Mouse (Mus musculus) myocyte (in vitro differentiated cells): Measurements from ENCODE around the gene Pole2. TPM values are rescaled to one million over a fixed set of nuclear protein-coding genes. Genes with fewer than 3 reads are reported as not detected.

Experiments
- H3K27me3 ChIP-seq: one replicate; pipeline ENCODE4 v1.6.1; 2011; ENCODE audit not compliant: control insufficient read depth, insufficient read depth, insufficient read length
- H3K36me3 ChIP-seq: one replicate; pipeline ENCODE4 v1.6.1; 2011; ENCODE audit not compliant: control insufficient read depth, insufficient read depth
- H3K4me2 ChIP-seq: one replicate; pipeline ENCODE4 v1.6.1; 2011; ENCODE audit warnings: low read depth, control low read depth
- H3K4me3 ChIP-seq: one replicate; pipeline ENCODE4 v1.5.1; 2011; ENCODE audit warnings: mild to moderate bottlenecking, control low read depth, moderate library complexity
- H3K79me2 ChIP-seq: one replicate; pipeline ENCODE4 v1.6.1; 2011; ENCODE audit not compliant: control insufficient read depth, insufficient read depth
- H3ac ChIP-seq: one replicate; pipeline ENCODE4 v1.6.1; 2011; ENCODE audit not compliant: control insufficient read depth, insufficient read length
- CEBPB ChIP-seq: IDR thresholded peaks from 2 replicates; pipeline ENCODE4 v1.6.1; 2011; ENCODE audit warnings: mild to moderate bottlenecking, moderate library complexity; ENCODE audit not compliant: poor library complexity, insufficient read depth, severe bottlenecking
- E2F4 ChIP-seq: IDR thresholded peaks from one replicate; pipeline ENCODE4 v1.6.1; 2011; ENCODE audit warnings: mild to moderate bottlenecking, control low read depth, moderate library complexity; ENCODE audit not compliant: insufficient read depth
- MAX ChIP-seq: IDR thresholded peaks from one replicate; pipeline ENCODE4 v1.6.1; 2011; ENCODE audit warnings: low read depth, mild to moderate bottlenecking, control low read depth
- MYOD1 ChIP-seq, 3 experiments: IDR thresholded peaks; one replicate each; pipeline ENCODE4 v1.6.1; 2011; ENCODE audit warnings: control low read depth in 2 of 3, low read depth in 2 of 3, mild to moderate bottlenecking in 2 of 3, moderate library complexity in 1 of 3; ENCODE audit not compliant: insufficient read length in 2 of 3, control insufficient read depth in 1 of 3
- MYOG ChIP-seq, 3 experiments: IDR thresholded peaks; one replicate each; pipeline ENCODE4 v1.6.1; 2011; ENCODE audit warnings: control low read depth in 2 of 3, low read depth in 2 of 3, mild to moderate bottlenecking in 2 of 3; ENCODE audit not compliant: insufficient read length in 2 of 3, control insufficient read depth in 1 of 3, insufficient read depth in 1 of 3
- POLR2A ChIP-seq: IDR thresholded peaks from one replicate; pipeline ENCODE4 v1.6.1; 2011; ENCODE audit warnings: low read depth, mild to moderate bottlenecking, control low read depth, moderate library complexity; ENCODE audit not compliant: insufficient read length
- POLR2AphosphoS2 ChIP-seq: IDR thresholded peaks from one replicate; pipeline ENCODE4 v1.6.1; 2011; ENCODE audit warnings: low read depth, control low read depth; ENCODE audit not compliant: insufficient read length
- REST ChIP-seq: IDR thresholded peaks from one replicate; pipeline ENCODE4 v1.6.1; 2011; ENCODE audit warnings: mild to moderate bottlenecking, control low read depth, moderate library complexity; ENCODE audit not compliant: insufficient read depth, insufficient read length
- SRF ChIP-seq: IDR thresholded peaks from one replicate; pipeline ENCODE4 v1.6.1; 2011; ENCODE audit warnings: low read depth; ENCODE audit not compliant: control insufficient read depth, insufficient read length
- TCF12 ChIP-seq: IDR thresholded peaks from one replicate; pipeline ENCODE4 v1.6.1; 2011; ENCODE audit warnings: mild to moderate bottlenecking, control low read depth; ENCODE audit not compliant: poor library complexity, insufficient read depth, severe bottlenecking
- TCF3 ChIP-seq: IDR thresholded peaks from one replicate; pipeline ENCODE4 v1.6.1; 2011; ENCODE audit warnings: low read depth, control low read depth; ENCODE audit not compliant: insufficient read length
- USF1 ChIP-seq: IDR thresholded peaks from one replicate; pipeline ENCODE4 v1.6.1; 2011; ENCODE audit warnings: low read depth, mild to moderate bottlenecking, control low read depth, moderate library complexity
- polyA plus RNA-seq: library from polyadenylated mRNA; unstranded; fragments of >200 nt; fragmentation: generic; extraction: Trizol; gene quantifications from one replicate; pipeline ENCODE4 v1.2.1, GENCODE M21; 2012; ENCODE audit warnings: missing spikeins

Pole2 gene
- polyA plus RNA-seq, 1 experiment: 4.2 TPM

GRCm38 (mm10) chr12:69220613-69221277 lies 7.2 kb downstream of the Pole2 start:
- H3K4me3 ChIP-seq: no peak overlapping the region
- peaks cover 3% of the 10 kb centered on the region for H3K36me3 ChIP-seq
- H3K27me3 ChIP-seq: no peaks in the 10 kb centered on the region
- H3K4me2 ChIP-seq: no peak overlapping the region
- no peak overlapping the region for H3ac ChIP-seq
- TF ChIP-seq MYOG (IDR thresholded peaks at IDR 0.05; ENCODE audit: control insufficient read depth in 1 of 3, insufficient read depth in 1 of 3, insufficient read length in 2 of 3, low read depth in 2 of 3) (no peak), TCF12 (no peak), MYOD1 (IDR thresholded peaks at IDR 0.05; ENCODE audit: control insufficient read depth in 1 of 3, insufficient read length in 2 of 3, low read depth in 2 of 3) (no peak), E2F4 (no peak), TCF3 (no peak), REST (no peak), POLR2A (no peak), MAX (no peak), POLR2AphosphoS2 (no peak), CEBPB (no peak), SRF (no peak), USF1 (no peak)
- H3K79me2 ChIP-seq: no peaks in the 10 kb centered on the region

- TF ChIP-seq MYOD1 (IDR thresholded peaks at IDR 0.05; ENCODE audit: control insufficient read depth in 1 of 3, insufficient read length in 2 of 3, low read depth in 2 of 3) (no peak), USF1 (no peak), MAX (no peak), CEBPB (no peak), TCF12 (no peak), SRF (no peak), TCF3 (no peak), POLR2AphosphoS2 (no peak), MYOG (IDR thresholded peaks at IDR 0.05; ENCODE audit: control insufficient read depth in 1 of 3, insufficient read depth in 1 of 3, insufficient read length in 2 of 3, low read depth in 2 of 3) (no peak), REST (no peak), E2F4 (no peak), POLR2A (no peak)
- no peak overlapping the region for H3K4me2 ChIP-seq
- no peaks in the 10 kb centered on the region for H3K27me3 ChIP-seq
- no peak overlapping the region for H3K4me3 ChIP-seq
- H3ac ChIP-seq: no peak overlapping the region
- no peaks in the 10 kb centered on the region for H3K79me2 ChIP-seq
- H3K36me3 ChIP-seq: peaks cover 3% of the 10 kb centered on the region
These were observed 11.4 kb downstream of the Pole2 start for GRCm38 (mm10) chr12:69216587-69216986.

- Histone ChIP-seq H3K4me3 (no peak overlapping the region), H3K27me3 (no peaks in the 10 kb centered on the region), H3ac (no peak overlapping the region), H3K79me2 (no peaks in the 10 kb centered on the region), H3K36me3 (peaks cover 3% of the 10 kb centered on the region), H3K4me2 (no peak overlapping the region)
- TF ChIP-seq POLR2AphosphoS2: no peak
- TF ChIP-seq POLR2A: no peak
- TF ChIP-seq REST: no peak
- TF ChIP-seq MYOG (IDR thresholded peaks at IDR 0.05; ENCODE audit: control insufficient read depth in 1 of 3, insufficient read depth in 1 of 3, insufficient read length in 2 of 3, low read depth in 2 of 3): no peak
- TF ChIP-seq MYOD1 (IDR thresholded peaks at IDR 0.05; ENCODE audit: control insufficient read depth in 1 of 3, insufficient read length in 2 of 3, low read depth in 2 of 3): no peak
- no peak for TF ChIP-seq SRF
- TF ChIP-seq MAX: no peak
- TF ChIP-seq TCF3: no peak
- TF ChIP-seq E2F4: no peak
- TF ChIP-seq TCF12: no peak
- no peak for TF ChIP-seq USF1
- TF ChIP-seq CEBPB: no peak
These were observed 12.8 kb downstream of the Pole2 start for GRCm38 (mm10) chr12:69215000-69215785.

- Histone ChIP-seq H3ac (no peak overlapping the region), H3K4me2 (no peak overlapping the region), H3K36me3 (peaks cover 3% of the 10 kb centered on the region), H3K4me3 (no peak overlapping the region), H3K79me2 (no peaks in the 10 kb centered on the region), H3K27me3 (no peaks in the 10 kb centered on the region)
- no peak for TF ChIP-seq REST
- TF ChIP-seq E2F4: no peak
- TF ChIP-seq USF1: no peak
- TF ChIP-seq MYOG (IDR thresholded peaks at IDR 0.05; ENCODE audit: control insufficient read depth in 1 of 3, insufficient read depth in 1 of 3, insufficient read length in 2 of 3, low read depth in 2 of 3): no peak
- no peak for TF ChIP-seq TCF3
- TF ChIP-seq MYOD1 (IDR thresholded peaks at IDR 0.05; ENCODE audit: control insufficient read depth in 1 of 3, insufficient read length in 2 of 3, low read depth in 2 of 3): no peak
- TF ChIP-seq SRF: no peak
- TF ChIP-seq POLR2AphosphoS2: no peak
- TF ChIP-seq CEBPB: no peak
- TF ChIP-seq POLR2A: no peak
- no peak for TF ChIP-seq MAX
- TF ChIP-seq TCF12: no peak
These were observed 13.6 kb downstream of the Pole2 start for GRCm38 (mm10) chr12:69214393-69214792.
